Mouse (Mus musculus) ES-CJ7 (cell line): ENCODE results near the gene Pcare.
"Not testable (repeated sequence)": the region's sequence is repeated elsewhere in the genome, so short reads cannot be mapped to it uniquely, and the experiment has no call there.

Source experiments
- DNase-seq: peaks from one replicate; pipeline ENCODE4 v3.0.0; 2011; ENCODE audit warnings: low read depth, low spot score

The Pcare gene

GRCm38 (mm10) chr17:71752831-71753230, at the start of gene Pcare:
Pcare (minus strand) TSS chr17:71752894.
- no peak for DNase-seq

GRCm38 (mm10) chr17:71795521-71796205, 43.0 kb upstream of the Pcare start:
- no peak for DNase-seq

- no peak for DNase-seq
These were observed 38.9 kb upstream of the Pcare start for GRCm38 (mm10) chr17:71791622-71792021.

GRCm38 (mm10) chr17:71791109-71791508, 38.4 kb upstream of the Pcare start:
- no peak for DNase-seq

GRCm38 (mm10) chr17:71786456-71786855, 33.8 kb upstream of the Pcare start:
- DNase-seq, result peak; percentile 16

DNA sequence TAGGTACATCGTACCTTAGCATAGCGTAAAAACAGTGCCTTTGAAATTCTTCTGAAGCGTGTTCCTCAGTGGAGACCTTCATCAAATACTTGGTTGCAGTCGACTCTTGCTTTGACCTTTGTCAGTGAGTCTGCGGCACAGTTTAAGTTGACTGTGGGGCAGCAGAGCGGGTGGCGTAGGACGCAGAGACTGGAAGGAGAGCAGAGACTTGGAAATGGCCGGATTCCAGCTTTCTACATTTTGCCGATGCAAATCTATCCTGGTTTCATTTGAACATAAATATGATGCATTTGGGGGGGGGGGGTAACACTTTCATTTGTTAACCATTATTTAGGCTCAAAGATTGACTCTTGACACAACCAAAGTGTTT, 30.7 kb upstream of the Pcare start:
- DNase-seq, result no peak

- peak; percentile 35 for DNase-seq
These were observed 30.1 kb upstream of the Pcare start for GRCm38 (mm10) chr17:71782699-71783365.

- peak; percentile 48 for DNase-seq
These were observed 29.6 kb upstream of the Pcare start for GRCm38 (mm10) chr17:71782242-71782698.

- DNase-seq, result no peak
These were observed 28.3 kb upstream of the Pcare start for GRCm38 (mm10) chr17:71780945-71781344.

DNA sequence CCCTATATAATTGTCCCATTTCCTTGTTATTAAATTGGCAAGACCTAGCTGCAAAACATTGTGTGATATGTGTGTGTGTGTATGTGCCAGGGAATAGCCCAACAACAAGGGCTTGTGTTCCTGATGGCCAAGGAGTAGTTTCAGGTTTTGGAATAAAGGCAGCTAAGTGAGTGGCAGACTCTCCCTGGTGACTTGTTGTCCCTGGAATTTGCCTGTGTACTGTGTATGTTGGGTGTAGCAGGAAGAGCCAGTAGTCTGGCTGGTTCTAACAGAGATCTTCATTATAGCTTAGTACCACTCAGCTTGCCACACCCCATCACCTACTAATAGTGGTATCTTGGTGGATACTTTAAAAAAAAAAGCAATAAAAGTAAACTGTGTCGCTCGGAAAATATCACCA, 27.8 kb upstream of the Pcare start:
- DNase-seq, result no peak

DNA sequence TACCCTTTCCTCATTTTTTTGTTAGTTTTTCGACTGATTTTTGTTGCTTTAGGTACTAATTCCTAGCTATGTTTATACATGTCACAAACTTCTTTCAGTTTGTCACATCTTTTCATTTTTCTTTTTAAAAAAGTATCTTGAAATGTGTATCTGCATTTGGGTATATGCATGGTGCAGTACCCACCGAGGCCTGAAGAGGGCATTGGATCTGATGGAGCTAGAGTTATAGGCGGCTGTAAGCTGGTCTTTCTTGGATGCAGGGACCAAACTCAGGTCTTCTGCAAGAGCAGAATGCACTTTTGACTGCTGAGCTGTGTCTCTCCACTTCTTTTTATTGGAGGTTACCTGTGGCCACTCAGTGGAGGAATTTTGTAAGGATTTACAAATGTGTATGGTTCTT, 26.0 kb upstream of the Pcare start:
- DNase-seq, result peak; percentile 27

GRCm38 (mm10) chr17:71775279-71775678, 22.6 kb upstream of the Pcare start:
- no peak for DNase-seq

DNA sequence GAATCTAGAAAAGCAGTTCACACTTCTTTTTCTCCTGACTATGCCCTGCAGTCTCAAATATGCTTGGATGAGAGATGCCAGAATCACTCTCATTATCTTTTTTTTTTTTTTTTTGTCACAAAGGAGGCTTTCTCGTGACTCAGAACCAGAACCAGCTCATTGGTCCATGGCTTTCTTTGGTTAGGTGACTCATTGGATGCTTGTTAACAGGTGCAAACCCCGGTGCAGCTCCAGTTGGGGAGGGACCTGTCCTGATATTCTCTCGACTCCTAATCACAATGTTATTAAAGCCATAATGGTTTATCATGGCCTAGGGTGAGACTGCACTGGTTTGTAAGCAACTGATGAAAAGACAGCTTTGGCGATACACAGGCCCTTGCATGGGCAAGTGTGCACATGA, 21.5 kb upstream of the Pcare start:
- DNase-seq, result no peak

GRCm38 (mm10) chr17:71770696-71771095, 18.0 kb upstream of the Pcare start:
- DNase-seq, result no peak

DNA sequence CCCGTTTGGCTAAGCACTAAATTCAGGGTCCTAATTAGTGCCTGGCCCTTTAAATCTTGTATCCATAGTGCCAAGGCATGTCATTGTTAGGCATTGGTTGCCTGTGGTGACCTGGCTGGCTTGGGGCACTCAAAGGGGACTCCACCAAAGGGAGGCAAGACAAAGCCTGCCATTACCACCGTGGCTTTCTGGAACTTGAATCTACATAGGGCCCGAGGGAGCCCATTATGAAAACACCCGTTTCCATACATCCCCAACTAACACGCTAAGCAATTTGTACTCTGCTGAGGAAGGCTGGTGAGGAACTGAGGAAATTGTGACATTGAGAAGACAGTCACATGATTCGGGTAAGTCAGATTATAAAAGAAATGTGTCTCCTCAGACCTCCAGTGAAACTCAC, 16.9 kb upstream of the Pcare start:
- no peak for DNase-seq

DNA sequence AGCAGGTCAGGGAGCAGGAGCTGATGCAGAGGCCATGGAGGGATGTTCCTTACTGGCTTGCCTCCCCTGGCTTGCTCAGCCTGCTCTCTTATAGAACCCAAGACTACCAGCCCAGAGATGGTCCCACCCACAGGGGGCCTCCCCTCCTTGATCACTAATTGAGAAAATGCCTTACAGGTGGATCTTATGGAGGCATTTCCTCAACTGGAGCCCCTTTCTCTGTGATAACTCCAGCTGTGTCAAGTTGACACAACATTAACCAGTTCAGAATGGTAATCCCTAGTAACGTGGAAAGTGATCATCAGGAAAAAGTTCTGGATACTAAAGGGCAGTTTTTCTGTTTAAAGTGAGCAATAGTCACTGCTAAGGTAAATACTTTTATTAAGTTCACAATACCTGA, 15.5 kb upstream of the Pcare start, which contains the start of gene Clip4:
Clip4 (plus strand) TSS at position 301 of the 400 bp plus-strand sequence.
- DNase-seq, result not testable (repeated sequence)

- no peak for DNase-seq
These were observed 7.8 kb upstream of the Pcare start for GRCm38 (mm10) chr17:71760536-71760935.

GRCm38 (mm10) chr17:71749616-71750168, 3.0 kb downstream of the Pcare start:
- no peak for DNase-seq

DNA sequence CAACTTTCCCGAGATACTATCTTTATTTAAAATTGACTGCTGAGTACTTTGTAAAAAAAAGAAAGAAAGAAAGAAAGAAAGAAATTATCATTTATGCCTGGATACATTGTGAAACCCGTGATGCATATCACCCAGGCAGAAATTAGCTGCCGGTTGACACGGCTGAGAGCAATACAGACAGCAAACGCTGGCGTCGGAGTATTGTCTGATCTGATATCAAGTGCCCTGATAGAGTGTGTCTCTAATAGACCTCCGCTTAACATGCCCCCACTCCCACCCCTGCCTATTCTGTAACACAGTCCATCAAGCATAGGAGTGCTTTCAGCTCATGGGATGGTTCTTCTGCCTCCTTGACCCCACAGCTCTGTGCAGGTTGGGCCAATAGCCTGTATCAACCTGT, 5.1 kb downstream of the Pcare start:
- DNase-seq, result no peak

GRCm38 (mm10) chr17:71746114-71746513, 6.6 kb downstream of the Pcare start:
- no peak for DNase-seq

- no peak for DNase-seq
These were observed 9.8 kb downstream of the Pcare start for GRCm38 (mm10) chr17:71742935-71743334.

- no peak for DNase-seq
These were observed 10.5 kb downstream of the Pcare start for GRCm38 (mm10) chr17:71742156-71742555.

DNA sequence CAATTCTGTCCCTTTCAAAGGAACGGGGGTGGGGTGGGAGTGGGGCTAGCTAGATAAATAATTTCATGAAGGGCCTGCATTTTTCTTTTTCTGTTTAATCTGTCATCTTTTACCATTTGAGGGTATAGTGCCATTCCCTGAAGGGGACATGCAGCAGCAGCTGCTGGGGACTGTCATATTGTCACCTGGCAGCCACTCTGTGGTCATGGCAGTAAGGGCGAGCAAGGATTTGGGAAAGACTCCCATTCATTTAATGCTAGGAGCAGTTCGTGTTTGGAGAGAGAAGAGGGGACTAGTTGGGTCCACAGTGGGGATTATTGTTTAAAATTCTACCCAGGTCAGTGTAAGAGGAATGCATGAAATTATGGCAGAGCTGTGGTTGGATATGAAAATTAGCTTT, 16.3 kb downstream of the Pcare start:
- no peak for DNase-seq
